Mouse (Mus musculus): ENCODE data around the gene Zfp36l1.

DNA sequence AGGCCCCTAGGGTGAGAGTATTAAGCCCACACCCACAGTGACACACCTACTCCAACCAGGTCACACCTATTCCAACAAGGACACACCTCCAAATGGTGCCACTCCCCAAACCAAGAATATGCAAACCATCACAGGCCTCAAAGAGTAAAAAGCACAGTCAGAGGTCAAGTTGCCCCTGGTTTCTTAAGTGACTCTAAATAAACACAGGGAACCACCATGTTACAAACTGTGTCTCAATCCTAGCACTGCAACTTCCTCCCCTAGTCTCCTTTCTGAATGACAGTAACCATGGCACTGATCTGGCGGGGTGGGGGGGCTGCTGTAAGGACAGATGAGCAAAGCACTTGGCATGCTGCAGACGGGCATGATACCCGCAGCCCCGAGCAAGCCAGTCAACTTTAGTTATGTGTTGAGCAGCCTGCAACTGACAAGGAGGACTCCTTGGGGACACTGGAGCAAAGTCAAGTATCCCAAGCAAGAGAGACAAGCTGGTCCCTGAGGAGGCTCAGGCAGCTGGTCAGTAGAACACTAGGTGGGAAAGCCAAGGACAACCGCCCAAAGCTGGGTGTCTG is 14.5 kb upstream of the Zfp36l1 start:
- no peak for TF ChIP-seq POLR2A (IDR thresholded peaks at IDR 0.05; ENCODE audit: insufficient read depth, low read depth, low read length)
- no peak for TF ChIP-seq CTCF (IDR thresholded peaks at IDR 0.05; ENCODE audit: insufficient read depth, low read depth, low read length)
